Mouse (Mus musculus): ENCODE data around the gene Veph1.

- TF ChIP-seq CTCF (conservative IDR thresholded peaks at IDR 0.05; ENCODE audit: low read length) (no peak), POU5F1 (IDR thresholded peaks at IDR 0.05; ENCODE audit: borderline replicate concordance, low read length) (no peak), NANOG (IDR thresholded peaks at IDR 0.05; ENCODE audit: borderline replicate concordance, low read length) (no peak)
Observed at GRCm38 (mm10) chr3:66129689-66130088, 166.9 kb downstream of the Veph1 start.

All from E14TG2a.4 (cell line).